Mouse (Mus musculus): Measurements from ENCODE around the gene Usp46. TPM values are rescaled to one million over a fixed set of nuclear protein-coding genes. Genes with fewer than 3 reads are reported as not detected.

The Usp46 gene
- total and polyA plus RNA-seq, 2 experiments from 2014 or later: 27.2 to 47.3 TPM

DNA sequence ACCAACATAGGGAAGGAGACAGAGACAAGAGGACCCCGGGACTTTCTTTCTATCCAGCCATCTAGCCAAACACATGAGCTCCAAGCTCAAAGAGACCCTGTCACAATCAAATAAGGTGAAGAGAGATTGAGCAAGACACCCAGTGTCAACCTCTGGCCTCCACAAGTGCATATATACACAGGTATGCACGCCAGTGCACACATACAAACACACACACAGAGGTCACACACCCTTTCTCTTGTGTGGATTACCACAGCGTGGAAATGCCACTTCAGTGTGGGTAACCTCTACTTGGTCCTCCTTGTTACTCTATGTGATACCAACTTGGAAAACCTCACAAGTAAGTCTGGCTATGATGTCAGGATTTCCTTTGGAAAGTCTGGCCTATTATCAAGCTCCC, 78.7 kb downstream of the Usp46 start:
- TF ChIP-seq CTCF (IDR thresholded peaks at IDR 0.05; ENCODE audit: low read depth) (no peak), EP300 (IDR thresholded peaks at IDR 0.05; ENCODE audit: low read depth) (no peak)
- ATAC-seq (ENCODE audit: insufficient read depth, low read depth): no peak
- 87% methylated on average over 3 of the region's 3 CpGs for WGBS
- DNase-seq (ENCODE audit: low spot score): no peak
- Histone ChIP-seq H3K4me1 (ENCODE audit: control insufficient read depth, insufficient read depth) (no peaks in the 10 kb centered on the region), H3K27ac (ENCODE audit: low read depth) (no peak overlapping the region), H3K9me3 (replicated peaks; ENCODE audit: control insufficient read depth, low read length) (no peaks in the 10 kb centered on the region), H3K36me3 (replicated peaks; ENCODE audit: control insufficient read depth, insufficient read depth, low read length) (no peaks in the 10 kb centered on the region), H3K4me3 (ENCODE audit: low read depth, low read length) (no peak overlapping the region), H3K27me3 (ENCODE audit: control insufficient read depth, insufficient read depth, low read length) (no peaks in the 10 kb centered on the region), H3K4me2 (ENCODE audit: low read depth, low read length) (no peak overlapping the region), H3K9ac (replicated peaks; ENCODE audit: low read depth, low read length) (no peak overlapping the region)

DNA sequence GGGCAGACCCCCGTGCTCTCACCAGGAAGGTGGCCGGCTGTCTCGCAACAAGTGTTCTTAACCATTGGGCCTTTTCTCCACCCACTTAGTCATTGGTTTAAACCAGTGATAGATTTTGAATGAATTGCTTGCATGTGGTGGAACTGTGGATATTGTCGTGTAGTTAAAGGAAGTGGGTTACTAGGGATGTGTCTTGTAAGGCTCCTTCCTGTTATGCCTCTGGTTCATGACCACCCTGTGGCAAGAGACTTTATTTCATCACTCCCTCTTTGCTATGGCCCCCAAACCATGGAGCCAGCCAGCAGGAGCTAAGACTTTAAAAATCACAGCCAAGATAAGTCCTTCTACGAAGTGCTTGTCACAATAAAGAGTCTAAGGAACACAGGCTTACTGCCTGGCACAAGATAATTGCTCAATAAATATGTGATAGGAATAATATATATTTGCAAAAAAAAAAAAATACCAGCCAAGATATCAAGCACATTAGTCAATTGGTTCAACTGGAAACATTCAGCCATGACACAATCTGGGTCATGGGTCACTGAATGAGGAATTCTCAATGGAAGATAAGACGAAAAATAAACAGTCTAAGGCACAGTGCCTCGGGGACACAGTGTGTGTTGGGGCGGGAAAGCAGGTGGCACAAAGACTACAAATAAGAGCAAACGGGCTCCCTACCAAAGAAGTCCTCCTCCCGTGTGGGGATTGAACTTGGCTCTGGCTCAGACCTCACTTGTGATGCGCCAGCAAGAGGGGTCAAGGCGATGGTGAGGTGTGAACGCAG, 80.3 kb downstream of the Usp46 start:
- no peak for TF ChIP-seq CTCF (IDR thresholded peaks at IDR 0.05; ENCODE audit: low read depth)
- no peak for TF ChIP-seq EP300 (IDR thresholded peaks at IDR 0.05; ENCODE audit: low read depth)
- Histone ChIP-seq H3K4me2 (ENCODE audit: low read depth, low read length) (no peak overlapping the region), H3K9me3 (replicated peaks; ENCODE audit: control insufficient read depth, low read length) (no peaks in the 10 kb centered on the region), H3K36me3 (replicated peaks; ENCODE audit: control insufficient read depth, insufficient read depth, low read length) (no peaks in the 10 kb centered on the region), H3K27me3 (ENCODE audit: control insufficient read depth, insufficient read depth, low read length) (no peaks in the 10 kb centered on the region), H3K4me1 (ENCODE audit: control insufficient read depth, insufficient read depth) (no peaks in the 10 kb centered on the region), H3K27ac (ENCODE audit: low read depth) (no peak overlapping the region), H3K9ac (replicated peaks; ENCODE audit: low read depth, low read length) (no peak overlapping the region), H3K4me3 (ENCODE audit: low read depth, low read length) (no peak overlapping the region)
- ATAC-seq (ENCODE audit: insufficient read depth, low read depth) (no peak), DNase-seq (ENCODE audit: low spot score) (no peak)
- WGBS: 73% methylated on average over 13 of the region's 13 CpGs

DNA sequence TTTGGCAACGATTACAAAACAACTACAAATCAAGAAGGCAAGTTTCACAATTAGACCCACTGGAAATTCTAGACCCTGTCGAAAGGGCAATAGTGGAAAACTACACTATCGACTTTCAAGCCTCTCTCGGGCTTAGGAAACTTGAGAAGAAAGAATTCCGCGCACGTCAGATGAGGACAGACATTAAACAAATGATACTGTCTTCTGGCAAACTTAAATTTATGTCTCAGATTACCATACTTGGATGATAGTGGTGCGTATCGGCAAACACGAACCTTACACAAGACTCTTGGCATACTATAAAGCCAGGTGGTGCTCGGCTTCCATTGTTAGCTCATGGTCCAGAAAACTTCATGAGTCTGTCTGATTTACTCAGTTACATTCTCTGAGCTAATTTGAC, 90.8 kb downstream of the Usp46 start:
- 81% methylated on average over 11 of the region's 11 CpGs for WGBS
- H3K4me3 ChIP-seq (ENCODE audit: low read depth, low read length): no peak overlapping the region
- no peaks in the 10 kb centered on the region for H3K36me3 ChIP-seq (replicated peaks; ENCODE audit: control insufficient read depth, insufficient read depth, low read length)
- DNase-seq (ENCODE audit: low spot score) (no peak), ATAC-seq (ENCODE audit: insufficient read depth, low read depth) (no peak)
- H3K9me3 ChIP-seq (replicated peaks; ENCODE audit: control insufficient read depth, low read length): no peaks in the 10 kb centered on the region
- no peaks in the 10 kb centered on the region for H3K4me1 ChIP-seq (ENCODE audit: control insufficient read depth, insufficient read depth)
- no peak overlapping the region for H3K4me2 ChIP-seq (ENCODE audit: low read depth, low read length)
- no peak overlapping the region for H3K9ac ChIP-seq (replicated peaks; ENCODE audit: low read depth, low read length)
- H3K27ac ChIP-seq (ENCODE audit: low read depth): no peak overlapping the region
- H3K27me3 ChIP-seq (ENCODE audit: control insufficient read depth, insufficient read depth, low read length): no peaks in the 10 kb centered on the region
- TF ChIP-seq CTCF (IDR thresholded peaks at IDR 0.05; ENCODE audit: low read depth) (no peak), EP300 (IDR thresholded peaks at IDR 0.05; ENCODE audit: low read depth) (no peak)

DNA sequence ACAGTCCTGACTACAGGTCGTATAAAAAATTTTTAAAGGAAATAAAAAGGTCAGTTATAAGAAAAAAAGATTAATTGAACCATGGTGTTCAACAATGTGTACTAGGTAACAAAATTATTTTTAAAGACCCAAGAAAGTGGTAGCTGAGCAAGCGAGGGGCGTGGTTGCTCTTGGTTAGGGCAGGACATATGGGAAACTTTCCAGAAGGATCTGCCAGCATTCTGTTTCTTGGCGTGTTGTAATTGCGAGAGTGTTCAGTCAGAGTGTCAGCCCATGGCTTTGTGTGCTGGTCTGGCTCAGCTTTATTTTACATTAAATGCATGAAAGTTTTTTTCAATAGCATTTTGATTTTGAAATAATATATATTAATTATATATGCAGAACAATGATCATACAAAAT, 96.5 kb downstream of the Usp46 start:
- 78% methylated on average over 5 of the region's 5 CpGs for WGBS
- DNase-seq (ENCODE audit: low spot score) (no peak), ATAC-seq (ENCODE audit: insufficient read depth, low read depth) (no peak)
- Histone ChIP-seq H3K4me3 (ENCODE audit: low read depth, low read length) (no peak overlapping the region), H3K9me3 (replicated peaks; ENCODE audit: control insufficient read depth, low read length) (no peaks in the 10 kb centered on the region), H3K27ac (ENCODE audit: low read depth) (no peak overlapping the region), H3K36me3 (replicated peaks; ENCODE audit: control insufficient read depth, insufficient read depth, low read length) (no peaks in the 10 kb centered on the region), H3K4me1 (ENCODE audit: control insufficient read depth, insufficient read depth) (peaks cover 12% of the 10 kb centered on the region; the same call in 1 of the 2 replicates), H3K9ac (replicated peaks; ENCODE audit: low read depth, low read length) (no peak overlapping the region), H3K4me2 (ENCODE audit: low read depth, low read length) (no peak overlapping the region), H3K27me3 (ENCODE audit: control insufficient read depth, insufficient read depth, low read length) (no peaks in the 10 kb centered on the region)
- no peak for TF ChIP-seq EP300 (IDR thresholded peaks at IDR 0.05; ENCODE audit: low read depth)
- TF ChIP-seq CTCF (IDR thresholded peaks at IDR 0.05; ENCODE audit: low read depth): no peak

DNA sequence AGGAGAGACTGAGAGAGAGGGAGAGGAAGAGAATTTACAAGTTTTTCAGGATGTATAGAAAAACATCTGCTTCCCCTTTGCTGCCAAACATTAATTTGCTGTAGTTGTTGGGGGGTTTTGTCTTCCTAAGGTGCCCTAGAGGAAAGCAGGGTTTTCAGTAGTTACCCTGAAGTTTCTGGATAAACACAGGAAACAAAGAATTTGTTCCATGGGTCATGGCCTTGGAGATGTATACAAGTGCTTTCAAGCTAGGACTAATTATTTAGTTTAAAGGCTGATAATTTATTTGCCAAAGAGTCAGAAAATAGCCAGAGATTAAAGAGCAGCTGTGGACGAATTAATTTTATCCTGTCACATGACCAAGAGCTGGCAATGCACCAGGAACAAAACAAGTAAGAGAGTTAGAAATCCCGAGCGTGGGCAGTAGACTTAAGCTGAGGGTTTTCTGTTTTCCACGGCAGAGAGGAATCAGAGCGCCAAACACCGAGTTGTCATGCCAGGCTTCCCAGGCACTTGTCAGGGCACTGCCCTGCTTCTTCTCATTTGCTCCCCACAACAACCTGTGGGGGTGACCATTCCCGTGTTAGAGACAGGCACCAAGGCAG, 98.1 kb downstream of the Usp46 start:
- no peak overlapping the region for H3K27ac ChIP-seq (ENCODE audit: low read depth)
- H3K4me2 ChIP-seq (ENCODE audit: low read depth, low read length): peak overlapping the region; percentile 32; the same call in 1 of the 2 replicates
- ATAC-seq (ENCODE audit: insufficient read depth, low read depth) (no peak), DNase-seq (ENCODE audit: low spot score) (peak; percentile 51)
- no peaks in the 10 kb centered on the region for H3K9me3 ChIP-seq (replicated peaks; ENCODE audit: control insufficient read depth, low read length)
- H3K4me1 ChIP-seq (ENCODE audit: control insufficient read depth, insufficient read depth): peaks cover 12% of the 10 kb centered on the region; the same call in 1 of the 2 replicates
- TF ChIP-seq EP300 (IDR thresholded peaks at IDR 0.05; ENCODE audit: low read depth) (no peak), CTCF (IDR thresholded peaks at IDR 0.05; ENCODE audit: low read depth) (no peak)
- no peak overlapping the region for H3K9ac ChIP-seq (replicated peaks; ENCODE audit: low read depth, low read length)
- no peak overlapping the region for H3K4me3 ChIP-seq (ENCODE audit: low read depth, low read length)
- WGBS: 15% methylated on average over 7 of the region's 7 CpGs
- no peaks in the 10 kb centered on the region for H3K27me3 ChIP-seq (ENCODE audit: control insufficient read depth, insufficient read depth, low read length)
- no peaks in the 10 kb centered on the region for H3K36me3 ChIP-seq (replicated peaks; ENCODE audit: control insufficient read depth, insufficient read depth, low read length)

Data from heart, postnatal 0 days (tissue).